23 mouse cellular contexts compared by ENCODE assay signal in genomic region chr2:135529619-135530018, GRCm38 (mm10).
DNase-seq lines count a peak whose midpoint lies in the region; ATAC-seq and TF ChIP-seq lines count a peak whose summit lies in the region.
"Had no signal": no experiment of that assay in that cellular context is flagged by ENCODE, and none has a peak within 500 bp of the region (broad histone marks: within the 10 kb centered on the region; RNA-seq: fewer than 3 reads in every experiment).

No protein-coding gene starts in this region.

- H3K4me3 ChIP-seq in lung, postnatal 0 days (ENCODE audit: low read depth, low read length), result no peak overlapping the region
- H3K4me3 ChIP-seq in embryonic fibroblast, embryonic 13.5 days (ENCODE audit: insufficient read depth, low read length), result no peak overlapping the region
- H3K4me3 ChIP-seq in midbrain, embryonic 15.5 days, result no peak overlapping the region
- H3K4me3 ChIP-seq in intestine, postnatal 0 days (ENCODE audit: low read depth, low read length), result no peak overlapping the region
- H3K4me3 ChIP-seq: embryonic facial prominence, embryonic 12.5 days; forebrain, embryonic 13.5 days; heart, embryonic 15.5 days; hindbrain, embryonic 13.5 days had no signal

- H3K4me1 ChIP-seq in lung, postnatal 0 days (ENCODE audit: insufficient read depth, low read depth, low read length), result no peaks in the 10 kb centered on the region
- H3K4me1 ChIP-seq in embryonic fibroblast, embryonic 13.5 days (ENCODE audit: control insufficient read depth, insufficient read depth, low read length), result peaks cover 4% of the 10 kb centered on the region; the same call in 1 of the 2 replicates
- no peaks in the 10 kb centered on the region for H3K4me1 ChIP-seq in midbrain, embryonic 15.5 days
- no peaks in the 10 kb centered on the region for H3K4me1 ChIP-seq in intestine, postnatal 0 days (replicated peaks; ENCODE audit: control insufficient read depth, insufficient read depth, low read length)
- H3K4me1 ChIP-seq: embryonic facial prominence, embryonic 12.5 days; forebrain, embryonic 13.5 days; heart, embryonic 15.5 days; hindbrain, embryonic 13.5 days had no signal

- DNase-seq in lung, postnatal 0 days (ENCODE audit: low spot score), result peak; percentile 67
- DNase-seq in lung, adult 18-20 months, result no peak
- no peak for DNase-seq in heart, adult 18-20 months
- DNase-seq: adrenal gland, postnatal 14 days; cerebellum, adult 11-12 months; cerebellum, adult 9-10 months; cerebellum, postnatal 25 days; forebrain, postnatal 0 days; gastrocnemius, postnatal 14 days; heart, adult 11 months; heart, postnatal 14 days had no signal

- H3K4me2 ChIP-seq in lung, postnatal 0 days (replicated peaks; ENCODE audit: low read depth, low read length), result no peak overlapping the region
- H3K4me2 ChIP-seq in midbrain, embryonic 15.5 days, result no peak overlapping the region
- no peak overlapping the region for H3K4me2 ChIP-seq in intestine, postnatal 0 days (replicated peaks; ENCODE audit: low read depth)
- H3K4me2 ChIP-seq: embryonic facial prominence, embryonic 12.5 days; forebrain, embryonic 13.5 days; heart, embryonic 11.5 days; heart, embryonic 15.5 days; hindbrain, embryonic 13.5 days had no signal

- 67% methylated on average over 3 of the region's 3 CpGs for WGBS in lung, postnatal 0 days
- 73% methylated on average over 3 of the region's 3 CpGs for WGBS in midbrain, embryonic 15.5 days
- 68% methylated on average over 3 of the region's 3 CpGs for WGBS in intestine, postnatal 0 days

- no peaks in the 10 kb centered on the region for H3K36me3 ChIP-seq in lung, postnatal 0 days (ENCODE audit: insufficient read depth, low read length)
- H3K36me3 ChIP-seq in midbrain, embryonic 15.5 days (replicated peaks), result no peaks in the 10 kb centered on the region
- H3K36me3 ChIP-seq in intestine, postnatal 0 days (ENCODE audit: control insufficient read depth, insufficient read depth), result no peaks in the 10 kb centered on the region
- H3K36me3 ChIP-seq: embryonic facial prominence, embryonic 12.5 days; G1E; heart, embryonic 15.5 days; hindbrain, embryonic 13.5 days had no signal

- no peak overlapping the region for H3K27ac ChIP-seq in lung, postnatal 0 days (ENCODE audit: low read length)
- peak overlapping the region; percentile 88 for H3K27ac ChIP-seq in embryonic fibroblast, embryonic 13.5 days (ENCODE audit: insufficient read depth, low read length)
- H3K27ac ChIP-seq in midbrain, embryonic 15.5 days, result no peak overlapping the region
- H3K27ac ChIP-seq in intestine, postnatal 0 days (ENCODE audit: low read depth, low read length), result no peak overlapping the region
- H3K27ac ChIP-seq: embryonic facial prominence, embryonic 12.5 days; forebrain, embryonic 13.5 days; heart, embryonic 15.5 days; hindbrain, embryonic 13.5 days; hindbrain, postnatal 0 days had no signal

- H3K27me3 ChIP-seq in lung, postnatal 0 days (replicated peaks; ENCODE audit: insufficient read depth, low read length), result no peaks in the 10 kb centered on the region
- H3K27me3 ChIP-seq in midbrain, embryonic 15.5 days (replicated peaks), result no peaks in the 10 kb centered on the region
- H3K27me3 ChIP-seq in intestine, postnatal 0 days (replicated peaks; ENCODE audit: control insufficient read depth, insufficient read depth, low read length), result no peaks in the 10 kb centered on the region
- H3K27me3 ChIP-seq: embryonic facial prominence, embryonic 12.5 days; forebrain, embryonic 13.5 days; heart, embryonic 15.5 days; hindbrain, embryonic 13.5 days had no signal

- TF ChIP-seq EP300 in lung, postnatal 0 days (IDR thresholded peaks at IDR 0.05), result no peak

- no peak overlapping the region for H3K9ac ChIP-seq in lung, postnatal 0 days (replicated peaks; ENCODE audit: low read depth)
- H3K9ac ChIP-seq in midbrain, embryonic 15.5 days, result no peak overlapping the region
- no peak overlapping the region for H3K9ac ChIP-seq in intestine, postnatal 0 days (ENCODE audit: low read depth, low read length)
- H3K9ac ChIP-seq: embryonic facial prominence, embryonic 12.5 days; forebrain, embryonic 13.5 days; forebrain, postnatal 0 days; heart, embryonic 15.5 days; hindbrain, embryonic 13.5 days had no signal

- no peak for TF ChIP-seq CTCF in lung, postnatal 0 days (IDR thresholded peaks at IDR 0.05)
- no peak for TF ChIP-seq CTCF in embryonic fibroblast, embryonic 13.5 days (IDR thresholded peaks at IDR 0.05; ENCODE audit: borderline replicate concordance, insufficient read depth, low read length)
- no peak for TF ChIP-seq CTCF in intestine, postnatal 0 days (IDR thresholded peaks at IDR 0.05; ENCODE audit: low read depth)

- ATAC-seq in lung, postnatal 0 days, result no peak
- ATAC-seq in megakaryocyte progenitor cell, adult 5-6 weeks (replicated peaks; ENCODE audit: poor library complexity), result peak; percentile 78
- no peak for ATAC-seq in midbrain, embryonic 15.5 days (replicated peaks)
- no peak for ATAC-seq in intestine, postnatal 0 days
- ATAC-seq: CD4-positive, CD25-positive, alpha-beta regulatory T cell, adult 4 months; forebrain, embryonic 13.5 days; forebrain, postnatal 0 days; hindbrain, postnatal 0 days had no signal

- no peak for TF ChIP-seq POLR2A in embryonic fibroblast, embryonic 13.5 days (IDR thresholded peaks at IDR 0.05; ENCODE audit: low read depth, low read length)

- H3K9me3 ChIP-seq in lung, postnatal 0 days (ENCODE audit: low read length), result no peaks in the 10 kb centered on the region
- H3K9me3 ChIP-seq in midbrain, embryonic 15.5 days, result no peaks in the 10 kb centered on the region
- no peaks in the 10 kb centered on the region for H3K9me3 ChIP-seq in intestine, postnatal 0 days (ENCODE audit: control insufficient read depth)
- H3K9me3 ChIP-seq: embryonic facial prominence, embryonic 12.5 days; forebrain, embryonic 13.5 days; heart, embryonic 15.5 days; hindbrain, embryonic 13.5 days had no signal
